In the genomic region with DNA sequence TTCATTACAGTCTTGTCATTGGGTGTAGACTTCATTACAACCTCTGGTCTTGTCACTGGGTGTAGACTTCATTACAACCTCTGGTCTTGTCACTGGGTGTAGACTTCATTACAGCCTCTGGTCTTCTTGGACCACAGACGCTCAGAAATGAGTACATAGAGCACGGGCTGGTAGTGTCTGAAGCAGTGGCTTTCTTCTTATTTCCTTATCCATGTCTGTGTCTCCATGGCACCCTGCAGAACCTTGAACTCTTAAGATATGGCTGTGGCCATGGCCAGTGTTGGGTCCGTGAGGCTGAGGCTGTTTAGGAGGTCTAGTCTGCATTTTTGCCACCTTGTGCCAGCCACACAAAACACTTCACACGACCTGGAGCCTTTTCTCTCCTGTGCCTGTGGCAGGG, we compare ENCODE assay signal across 27 mouse cellular contexts. TPM values are rescaled to one million over a fixed set of nuclear protein-coding genes. Genes with fewer than 3 reads are reported as not detected.
"Had no signal": no experiment of that assay in that cellular context is flagged by ENCODE, and none has a peak within 500 bp of the region (broad histone marks: within the 10 kb centered on the region; RNA-seq: fewer than 3 reads in every experiment).

No protein-coding gene starts in this region.

- ATAC-seq: liver, postnatal 0 days; lung, postnatal 0 days; midbrain, embryonic 13.5 days; midbrain, embryonic 16.5 days had no signal

- H3K4me1 ChIP-seq: lung, embryonic 15.5 days; midbrain, embryonic 13.5 days; neural tube, embryonic 13.5 days; neural tube, embryonic 15.5 days; stomach, embryonic 15.5 days had no signal

- H3K9me3 ChIP-seq: liver, embryonic 15.5 days; lung, embryonic 15.5 days; megakaryocyte, embryonic 14.5 days; midbrain, embryonic 13.5 days; neural tube, embryonic 13.5 days; neural tube, embryonic 15.5 days; stomach, embryonic 15.5 days had no signal

- H3K27me3 ChIP-seq: liver, embryonic 15.5 days; lung, embryonic 15.5 days; megakaryocyte, embryonic 14.5 days; midbrain, embryonic 13.5 days; neural tube, embryonic 13.5 days; neural tube, embryonic 15.5 days; stomach, embryonic 15.5 days had no signal

- H3K4me3 ChIP-seq: liver, embryonic 15.5 days; lung, embryonic 15.5 days; megakaryocyte, embryonic 14.5 days; midbrain, embryonic 13.5 days; myocyte; neural tube, embryonic 13.5 days; neural tube, embryonic 15.5 days; stomach, embryonic 15.5 days had no signal

- H3K9ac ChIP-seq: liver, embryonic 15.5 days; liver, postnatal 0 days; lung, embryonic 15.5 days; midbrain, embryonic 13.5 days; neural tube, embryonic 13.5 days; neural tube, embryonic 15.5 days; stomach, embryonic 15.5 days had no signal

- H3K27ac ChIP-seq: liver, embryonic 15.5 days; lung, embryonic 15.5 days; midbrain, embryonic 13.5 days; neural tube, embryonic 13.5 days; neural tube, embryonic 15.5 days; stomach, embryonic 15.5 days; stomach, postnatal 0 days had no signal

- DNase-seq: liver, postnatal 0 days; lung, adult 2 months; lung, postnatal 14 days; lung, postnatal 36 days; retina, postnatal 1 day; right cerebral cortex, adult 18-20 months; right cerebral cortex, postnatal 25 days; right cerebral cortex, postnatal 4 days; spleen, adult 18-20 months; thymus, adult 2 months; thymus, postnatal 25 days; thymus, postnatal 4 days had no signal

- H3K4me2 ChIP-seq: liver, embryonic 15.5 days; lung, embryonic 15.5 days; midbrain, embryonic 11.5 days; midbrain, embryonic 13.5 days; neural tube, embryonic 13.5 days; neural tube, embryonic 15.5 days; stomach, embryonic 15.5 days had no signal

RNA-seq across cellular contexts. Expression of a gene that starts 26.2 kb away (rescaled TPM):
- polyA plus RNA-seq: liver, embryonic 15.5 days; liver, postnatal 0 days; lung, adult 2 months; lung, embryonic 15.5 days; lung, postnatal 0 days; macrophage; midbrain, embryonic 11.5 days; midbrain, embryonic 13.5 days; midbrain, embryonic 16.5 days; myocyte; neural tube, embryonic 11.5 days; neural tube, embryonic 13.5 days; neural tube, embryonic 15.5 days; stomach, embryonic 15.5 days; stomach, postnatal 0 days; urinary bladder, adult 2 months had no signal
